Mouse (Mus musculus) heart, postnatal 25 days (tissue): ENCODE results near the gene Myo9b. TPM values are rescaled to one million over a fixed set of nuclear protein-coding genes. Genes with fewer than 3 reads are reported as not detected.
"Not testable (repeated sequence)": the region's sequence is repeated elsewhere in the genome, so short reads cannot be mapped to it uniquely, and the experiment has no call there.

Source experiments
- DNase-seq: peaks from one replicate; pipeline ENCODE4 v3.0.0; 2022; ENCODE audit warnings: low spot score
- intact Hi-C: fragments of 180-260 bp; cut with DNase I; formaldehyde crosslinking; loops from one replicate; pipeline ENCODE4 v1.15.1; 2025
- total RNA-seq, 2 experiments: library from RNA; stranded (reverse); gene quantifications; 2 replicates each; pipeline ENCODE4 v1.2.3; 2021

Myo9b gene
- 10 to 100 TPM; 26.2 to 28.6 TPM for total RNA-seq

GRCm38 (mm10) chr8:71272286-71273150 is at the start of gene Myo9b, which contains the start of gene Haus8:
Myo9b (plus strand) TSS chr8:71272714.
Haus8 (minus strand) TSS chr8:71272934.
- DNase-seq: peak; percentile 95
- intact Hi-C loops: loop anchor here (2.0 kb wide), 1 partner anchor 42 kb away; no protein-coding TSS in a partner anchor

GRCm38 (mm10) chr8:71224560-71224959 is 48.0 kb upstream of the Myo9b start:
- DNase-seq: no peak
- intact Hi-C loops: loop anchor here (5.0 kb wide), 1 partner anchor 183 kb away; the partner anchor contains the start of gene Ankle1

GRCm38 (mm10) chr8:71242757-71243156 is 29.8 kb upstream of the Myo9b start:
- intact Hi-C loops: no loop called here
- DNase-seq: no peak

GRCm38 (mm10) chr8:71248203-71248602 is 24.3 kb upstream of the Myo9b start:
- intact Hi-C loops: no loop called here
- no peak for DNase-seq

- intact Hi-C loops: no loop called here
- no peak for DNase-seq
These were observed 15.8 kb upstream of the Myo9b start for GRCm38 (mm10) chr8:71256545-71257232.

- DNase-seq: no peak
- intact Hi-C loops: loop anchor here (2.0 kb wide), 1 partner anchor 64 kb away; no protein-coding TSS in a partner anchor
These were observed 11.3 kb upstream of the Myo9b start for GRCm38 (mm10) chr8:71261234-71261633.

- DNase-seq: no peak
- intact Hi-C loops: no loop called here
These were observed 4.8 kb upstream of the Myo9b start for GRCm38 (mm10) chr8:71267690-71268089.

- intact Hi-C loops, DNase-seq: not testable (repeated sequence)
These were observed 4.2 kb upstream of the Myo9b start for GRCm38 (mm10) chr8:71268286-71268685.

GRCm38 (mm10) chr8:71271630-71272029 is 884 bp upstream of the Myo9b start:
- intact Hi-C loops: loop anchor here (2.0 kb wide), 2 partner anchors 43 to 473 kb away; no protein-coding TSS in a partner anchor
- no peak for DNase-seq

GRCm38 (mm10) chr8:71273151-71273510 is 617 bp downstream of the Myo9b start:
- intact Hi-C loops: loop anchor here (2.0 kb wide), 1 partner anchor 42 kb away; no protein-coding TSS in a partner anchor
- peak; percentile 59 for DNase-seq

- intact Hi-C loops: no loop called here
- no peak for DNase-seq
These were observed 2.0 kb downstream of the Myo9b start for GRCm38 (mm10) chr8:71274478-71274877.

GRCm38 (mm10) chr8:71276166-71276565 is 3.7 kb downstream of the Myo9b start:
- intact Hi-C loops: no loop called here
- no peak for DNase-seq

GRCm38 (mm10) chr8:71279409-71279808 is 6.9 kb downstream of the Myo9b start:
- DNase-seq, intact Hi-C loops: not testable (repeated sequence)

- intact Hi-C loops: loop anchor here (5.0 kb wide), 1 partner anchor 456 kb away; no protein-coding TSS in a partner anchor
- not testable (repeated sequence) for DNase-seq
These were observed 9.2 kb downstream of the Myo9b start for GRCm38 (mm10) chr8:71281731-71282130.

- peak; percentile 44 for DNase-seq
- intact Hi-C loops: loop anchor here (5.0 kb wide), 1 partner anchor 455 kb away; no protein-coding TSS in a partner anchor
These were observed 10.1 kb downstream of the Myo9b start for GRCm38 (mm10) chr8:71282621-71283020.

GRCm38 (mm10) chr8:71286223-71286622 is 13.7 kb downstream of the Myo9b start:
- intact Hi-C loops: loop anchor here (5.0 kb wide), 1 partner anchor 461 kb away; no protein-coding TSS in a partner anchor

GRCm38 (mm10) chr8:71288441-71288949 is 16.0 kb downstream of the Myo9b start:
- no peak for DNase-seq
- intact Hi-C loops: loop anchor here (5.0 kb wide), 1 partner anchor 459 kb away; no protein-coding TSS in a partner anchor

More at GRCm38 (mm10) chr8:71286223-71286622, 13.7 kb downstream of the Myo9b start:
- not testable (repeated sequence) for DNase-seq

- DNase-seq: no peak
- intact Hi-C loops: loop anchor here (5.0 kb wide), 1 partner anchor 458 kb away; no protein-coding TSS in a partner anchor
These were observed 16.6 kb downstream of the Myo9b start for GRCm38 (mm10) chr8:71289098-71289497.

GRCm38 (mm10) chr8:71290211-71290610 is 17.7 kb downstream of the Myo9b start:
- no peak for DNase-seq
- intact Hi-C loops: no loop called here

- DNase-seq: no peak
- intact Hi-C loops: no loop called here
These were observed 18.4 kb downstream of the Myo9b start for GRCm38 (mm10) chr8:71290911-71291310.
